Mouse (Mus musculus) MN1 (cell line): ENCODE data around the gene Gata3.

ENCODE experiments used
- DNase-seq: peaks from one replicate; pipeline ENCODE4 v3.0.0-alpha.2; 2016; ENCODE audit warnings: low spot score

Gata3 gene

GRCm38 (mm10) chr2:9872682-9873081 is 17.2 kb downstream of the Gata3 start:
- DNase-seq: no peak

GRCm38 (mm10) chr2:9871798-9872197 is 18.0 kb downstream of the Gata3 start:
- DNase-seq: no peak

GRCm38 (mm10) chr2:9871141-9871716 is 18.6 kb downstream of the Gata3 start:
- no peak for DNase-seq

GRCm38 (mm10) chr2:9867092-9867825 is 22.6 kb downstream of the Gata3 start:
- DNase-seq: no peak

- DNase-seq: no peak
Observed at GRCm38 (mm10) chr2:9860698-9861097, 29.1 kb downstream of the Gata3 start.

- DNase-seq: no peak
Observed at GRCm38 (mm10) chr2:9855861-9856260, 34.0 kb downstream of the Gata3 start.

- no peak for DNase-seq
Observed at GRCm38 (mm10) chr2:9852851-9853576, 36.8 kb downstream of the Gata3 start.

GRCm38 (mm10) chr2:9835195-9835594 is 54.6 kb downstream of the Gata3 start:
- DNase-seq: no peak

GRCm38 (mm10) chr2:9833712-9834111 is 56.1 kb downstream of the Gata3 start:
- no peak for DNase-seq

- DNase-seq: no peak
Observed at GRCm38 (mm10) chr2:9827624-9828023, 62.2 kb downstream of the Gata3 start.

GRCm38 (mm10) chr2:9820611-9821010 is 69.2 kb downstream of the Gata3 start:
- no peak for DNase-seq

- no peak for DNase-seq
Observed at GRCm38 (mm10) chr2:9818177-9818785, 71.6 kb downstream of the Gata3 start.
